Mouse (Mus musculus) adrenal gland, adult 18-20 months (tissue): ENCODE results near the gene Iqcd. TPM values are rescaled to one million over a fixed set of nuclear protein-coding genes. Genes with fewer than 3 reads are reported as not detected.

Source experiments
- DNase-seq, 2 experiments: peaks; one replicate each; pipeline ENCODE4 v3.0.0; 2021 to 2022; ENCODE audit warnings: low spot score in 2 of 2
- total RNA-seq, 2 experiments: library from RNA; stranded (reverse); gene quantifications; 1 replicate in 1 of 2; 2 replicates in 1 of 2; pipeline ENCODE4 v1.2.3; 2021

Gene Iqcd
- total RNA-seq, 2 experiments from 2014 or later = 0.36 to 0.48 TPM

GRCm38 (mm10) chr5:120653873-120654272 is 65.1 kb downstream of the Iqcd start:
- no peak for DNase-seq

- DNase-seq = no peak
These were observed 67.5 kb downstream of the Iqcd start for GRCm38 (mm10) chr5:120656281-120656751.

Other genes with a start within 250 kb of the Iqcd start
- gene Lhx5, start 157.3 kb upstream of the Iqcd start, total RNA-seq = not detected
- gene Sdsl, start 116.2 kb upstream of the Iqcd start, total RNA-seq = 10 to 100 TPM; 55.6 to 78.2 TPM
- not detected for gene Sds, start 112.5 kb upstream of the Iqcd start, total RNA-seq
- gene Plbd2, start 85.4 kb upstream of the Iqcd start, total RNA-seq = 10 to 100 TPM; 76.9 to 90.1 TPM
- 10 to 100 TPM; 26.4 to 31.7 TPM for gene Slc8b1, start 77.8 kb upstream of the Iqcd start, total RNA-seq
- gene Tpcn1, start 343 bp upstream of the Iqcd start, total RNA-seq = 10 to 100 TPM; 33.6 to 42.2 TPM
- gene Rita1, start 23.6 kb downstream of the Iqcd start, total RNA-seq = 10 to 100 TPM; 14.2 to 16.9 TPM
- gene Ddx54, start 23.7 kb downstream of the Iqcd start, total RNA-seq = 10 to 100 TPM; 44.1 to 57.6 TPM
- under 1 TPM in 1 of 2 experiments, not detected in 1; 0.33 TPM for gene Cfap73, start 45.2 kb downstream of the Iqcd start, total RNA-seq
- 10 to 100 TPM in 1 of 2 experiments, 1 to 10 TPM in 1; 4.3 to 14.1 TPM for gene Rasal1, start 59.8 kb downstream of the Iqcd start, total RNA-seq
- gene Dtx1, start 122.9 kb downstream of the Iqcd start, total RNA-seq = 10 to 100 TPM in 1 of 2 experiments, 1 to 10 TPM in 1; 6.0 to 12.3 TPM
- gene Oas2, start 160.8 kb downstream of the Iqcd start, total RNA-seq = 1 to 10 TPM in 1 of 2 experiments, under 1 TPM in 1; 0.99 to 1.1 TPM
- gene Oas3, start 188.6 kb downstream of the Iqcd start, total RNA-seq = under 1 TPM; 0.50 to 0.64 TPM
- gene Oas1e, start 206.5 kb downstream of the Iqcd start, total RNA-seq = not detected
- under 1 TPM; 0.46 to 0.64 TPM for gene Oas1c, start 223.5 kb downstream of the Iqcd start, total RNA-seq